Mouse (Mus musculus) ES-E14 (cell line): ENCODE data around the gene Slc25a23.

ENCODE experiments used
- CHD2 ChIP-seq: IDR thresholded peaks from 2 replicates; pipeline ENCODE4 v1.6.1; 2014; ENCODE audit warnings: mild to moderate bottlenecking, low read depth, low read length, inconsistent platforms
- HCFC1 ChIP-seq: IDR thresholded peaks from 2 replicates; pipeline ENCODE4 v1.6.1; 2012; ENCODE audit warnings: low read length, inconsistent platforms, borderline replicate concordance; ENCODE audit not compliant: insufficient read depth

GRCm38 (mm10) chr17:57032854-57033253 is 26.8 kb downstream of the Slc25a23 start:
- TF ChIP-seq CHD2 (no peak), HCFC1 (no peak)
